8 mouse cellular contexts compared by ENCODE assay signal in the genomic region with DNA sequence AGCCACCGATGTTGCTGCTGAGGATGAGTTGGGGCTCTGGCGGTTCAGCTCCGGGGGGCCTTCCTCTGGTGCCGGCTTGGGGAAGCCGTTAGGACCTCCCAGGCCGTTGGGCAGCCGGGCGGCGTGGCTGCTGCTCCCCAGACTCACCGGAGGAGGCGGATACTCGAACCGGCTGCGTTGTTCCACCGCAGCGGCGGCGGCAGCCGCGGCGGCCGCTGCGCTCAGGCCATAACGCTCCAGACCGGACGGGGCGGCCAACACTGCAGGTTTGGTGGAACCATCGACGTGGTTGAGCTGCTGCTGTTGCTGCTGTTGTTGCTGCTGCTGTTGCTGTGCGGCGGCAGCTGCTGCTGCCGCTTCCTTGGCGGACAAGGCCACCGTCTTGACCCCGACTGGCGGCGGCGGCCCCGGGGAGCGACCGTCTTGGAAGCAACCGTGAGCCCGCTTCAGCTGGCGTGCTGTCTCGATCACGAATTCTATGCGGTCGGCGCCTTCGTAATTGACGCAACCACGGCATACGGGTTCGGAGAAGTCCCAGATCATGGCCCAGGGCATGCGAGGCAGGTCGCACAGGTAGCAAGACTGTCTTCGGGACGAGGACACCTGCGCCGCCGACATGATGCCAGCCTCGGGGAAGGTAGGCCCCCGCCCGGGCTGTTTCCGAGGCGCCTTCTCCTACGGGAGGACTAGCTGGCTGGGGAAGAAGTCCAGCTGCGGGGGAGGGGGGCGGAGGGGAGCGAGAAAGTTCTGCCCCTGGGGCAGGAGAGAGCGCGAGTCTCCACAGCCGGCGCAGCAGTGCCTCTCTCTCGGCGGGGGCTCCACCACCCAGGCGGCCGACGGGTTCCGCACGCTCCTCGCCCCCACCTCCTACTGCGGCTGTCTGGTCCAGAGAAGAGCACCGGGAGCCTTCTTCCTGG. TPM values are rescaled to one million over a fixed set of nuclear protein-coding genes. Genes with fewer than 3 reads are reported as not detected.
DNase-seq lines count a peak whose midpoint lies in the region; ATAC-seq lines count a peak whose summit lies in the region.

No protein-coding gene starts in this region.

- peak; percentile 60 for DNase-seq in kidney, adult 11 months
- no peak for DNase-seq in kidney, adult 9 months
- peak; percentile 87 for DNase-seq in adrenal gland, postnatal 14 days
- DNase-seq in heart, postnatal 25 days (ENCODE audit: low spot score) = peak; percentile 54
- DNase-seq in left cerebral cortex, postnatal 4 days = peak; percentile 58
- peak; percentile 72 for DNase-seq in midbrain, embryonic 14.5 days
- peak; percentile 73 for DNase-seq in testis, postnatal 14 days (ENCODE audit: low spot score)

- no peaks in the 10 kb centered on the region for H3K9me3 ChIP-seq in forebrain, embryonic 12.5 days
- no peaks in the 10 kb centered on the region for H3K9me3 ChIP-seq in midbrain, embryonic 14.5 days (ENCODE audit: control insufficient read depth, low read length)

- peak overlapping the region; percentile 100 for H3K27ac ChIP-seq in forebrain, embryonic 12.5 days
- H3K27ac ChIP-seq in midbrain, embryonic 14.5 days (replicated peaks; ENCODE audit: low read depth, low read length) = peak overlapping the region; percentile 98

- H3K36me3 ChIP-seq in forebrain, embryonic 12.5 days (replicated peaks) = peaks cover 5% of the 10 kb centered on the region; the same call in 1 of the 2 replicates
- H3K36me3 ChIP-seq in midbrain, embryonic 14.5 days (ENCODE audit: control insufficient read depth, insufficient read depth, low read length) = peaks cover 18% of the 10 kb centered on the region; the same call in 1 of the 2 replicates

- H3K4me2 ChIP-seq in forebrain, embryonic 12.5 days = peak overlapping the region; percentile 97
- H3K4me2 ChIP-seq in midbrain, embryonic 14.5 days (ENCODE audit: low read length) = peak overlapping the region; percentile 82

- under 1% methylated on average over 69 of the region's 84 CpGs for WGBS in forebrain, embryonic 12.5 days
- WGBS in midbrain, embryonic 14.5 days = 0% methylated on average over 84 of the region's 84 CpGs

- ATAC-seq in forebrain, embryonic 12.5 days (ENCODE audit: low FRiP score) = no peak; the same call in 1 of the 2 replicates
- ATAC-seq in midbrain, embryonic 14.5 days (ENCODE audit: low FRiP score, low TSS enrichment) = peak; percentile 12; the same call in 1 of the 2 replicates

- H3K9ac ChIP-seq in forebrain, embryonic 12.5 days = peak overlapping the region; percentile 100
- H3K9ac ChIP-seq in midbrain, embryonic 14.5 days (replicated peaks; ENCODE audit: low read length) = peak overlapping the region; percentile 100

- H3K27me3 ChIP-seq in forebrain, embryonic 12.5 days = no peaks in the 10 kb centered on the region
- no peaks in the 10 kb centered on the region for H3K27me3 ChIP-seq in midbrain, embryonic 14.5 days (ENCODE audit: control insufficient read depth, insufficient read depth, low read length)

- H3K4me3 ChIP-seq in forebrain, embryonic 12.5 days (replicated peaks) = peak overlapping the region; percentile 93
- H3K4me3 ChIP-seq in midbrain, embryonic 14.5 days (replicated peaks; ENCODE audit: low read depth, low read length) = peak overlapping the region; percentile 98

- H3K4me1 ChIP-seq in forebrain, embryonic 12.5 days = peaks cover 69% of the 10 kb centered on the region
- peaks cover 51% of the 10 kb centered on the region for H3K4me1 ChIP-seq in midbrain, embryonic 14.5 days (ENCODE audit: control insufficient read depth, insufficient read depth, low read length)

- intact Hi-C loops in heart, postnatal 25 days (cut with DNase I) = loop anchor here (2.0 kb wide), 1 partner anchor 53 kb away; no protein-coding TSS in a partner anchor
- intact Hi-C loops in left cerebral cortex, postnatal 4 days (cut with DNase I) = loop anchor here (2.0 to 5.0 kb wide), 2 partner anchors 39 to 81 kb away; no protein-coding TSS in a partner anchor

RNA-seq across cellular contexts. Expression of a gene that starts 1.1 kb away (rescaled TPM):
- 48.4 and 53.8 TPM in 2 replicates for total RNA-seq in adrenal gland, postnatal 14 days (2021)
- polyA plus RNA-seq in forebrain, embryonic 12.5 days (2016; fragmentation: Nextera tagmentation; extraction: Ambion mirVana) = 74.8 and 81.9 TPM in 2 replicates
- 10 to 100 TPM; 33.3 to 36.9 TPM for total RNA-seq in heart, postnatal 25 days (2021)
- total RNA-seq in left cerebral cortex, postnatal 4 days (2021) = 100 to 1,000 TPM; 124 to 127 TPM
- 71.6 and 80.2 TPM in 2 replicates for polyA plus RNA-seq in midbrain, embryonic 14.5 days (2014; fragmentation: Nextera tagmentation; extraction: Ambion mirVana)
